Mouse (Mus musculus) left cerebral cortex, adult 11 months (tissue): ENCODE data around the gene Pagr1a.

Source experiments
- DNase-seq: peaks from one replicate; pipeline ENCODE4 v3.0.0; 2022; ENCODE audit warnings: low spot score

Pagr1a gene

DNA sequence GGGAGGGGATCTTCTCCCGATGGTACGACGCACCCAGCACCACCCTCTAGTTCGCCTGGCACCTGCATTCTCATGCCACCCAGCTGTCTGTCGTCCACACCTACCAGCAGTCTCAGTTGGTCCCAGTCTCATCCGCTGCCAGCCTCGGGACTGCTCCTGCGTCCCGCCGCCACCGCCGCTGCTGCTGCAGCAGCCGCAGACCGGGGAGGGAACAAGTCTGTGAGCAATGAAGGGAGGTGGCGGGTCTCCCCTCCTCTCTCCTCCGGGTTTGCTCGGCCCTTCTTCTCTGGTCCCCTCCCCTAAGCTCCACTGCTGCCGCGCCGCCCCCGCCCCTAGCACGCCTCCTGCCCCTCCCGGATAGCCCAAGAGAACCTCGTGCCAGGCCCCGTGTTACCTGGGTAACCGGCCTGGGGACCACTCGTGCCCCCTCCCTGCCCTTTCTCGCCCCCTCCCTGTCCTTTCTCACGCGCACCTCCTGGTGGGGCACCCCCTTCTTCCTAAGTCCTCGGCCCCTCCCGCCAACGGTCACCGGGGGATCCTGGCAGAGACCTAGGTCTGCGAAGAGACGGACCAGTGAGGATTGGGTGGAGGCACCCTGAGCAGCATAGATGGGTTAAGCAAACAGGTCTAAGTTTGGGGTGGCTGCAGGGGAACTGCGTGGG is 3.9 kb upstream of the Pagr1a start, which contains the start of the genes Gm42742 and Prrt2:
Gm42742 (minus strand) TSS at position 197 of the 662 bp plus-strand sequence.
Prrt2 (minus strand) TSS at position 311 of the 662 bp plus-strand sequence.
- no peak for DNase-seq

DNA sequence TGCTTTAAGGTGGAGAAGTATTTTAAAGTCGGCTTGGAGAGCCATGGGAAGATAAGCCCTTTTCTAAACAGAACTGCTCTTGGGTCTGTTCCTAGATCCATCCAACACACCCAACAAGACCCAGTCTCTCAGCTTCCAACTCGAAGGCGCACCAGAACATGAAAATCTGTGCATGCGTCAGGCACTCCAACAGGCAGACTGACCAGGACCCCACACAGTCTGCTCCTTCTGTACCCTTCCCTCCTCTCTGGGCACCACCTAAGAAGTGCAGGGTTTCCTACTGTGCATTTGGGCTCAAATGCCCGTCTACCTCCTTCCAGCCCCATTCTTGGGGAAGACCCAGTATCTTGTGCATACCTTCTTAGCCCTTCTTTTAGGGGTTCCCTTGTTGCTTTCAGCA is 3.3 kb upstream of the Pagr1a start:
- no peak for DNase-seq

DNA sequence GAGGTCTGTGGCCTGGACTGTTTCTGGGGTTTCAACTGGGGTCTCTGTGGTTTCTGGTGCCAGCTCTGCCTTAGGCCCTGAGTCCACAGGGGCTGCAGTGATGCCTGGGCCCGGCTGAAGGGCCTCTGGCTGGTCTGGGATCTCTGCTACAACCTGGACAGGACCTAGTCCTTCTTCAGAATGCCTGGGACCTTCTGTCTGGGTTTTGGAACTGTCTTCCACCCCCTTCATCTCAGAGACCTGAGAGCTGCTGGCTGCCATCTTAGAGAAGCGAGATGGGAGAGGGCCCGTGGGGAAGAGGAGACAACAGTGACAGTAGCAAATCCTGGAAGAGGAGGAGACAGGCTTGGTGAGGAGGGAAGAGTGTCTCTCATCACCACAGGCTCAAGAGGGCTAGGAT is 2.9 kb upstream of the Pagr1a start:
- no peak for DNase-seq

- no peak for DNase-seq
Measured at GRCm38 (mm10) chr7:127019306-127019960, 2.3 kb upstream of the Pagr1a start.

DNA sequence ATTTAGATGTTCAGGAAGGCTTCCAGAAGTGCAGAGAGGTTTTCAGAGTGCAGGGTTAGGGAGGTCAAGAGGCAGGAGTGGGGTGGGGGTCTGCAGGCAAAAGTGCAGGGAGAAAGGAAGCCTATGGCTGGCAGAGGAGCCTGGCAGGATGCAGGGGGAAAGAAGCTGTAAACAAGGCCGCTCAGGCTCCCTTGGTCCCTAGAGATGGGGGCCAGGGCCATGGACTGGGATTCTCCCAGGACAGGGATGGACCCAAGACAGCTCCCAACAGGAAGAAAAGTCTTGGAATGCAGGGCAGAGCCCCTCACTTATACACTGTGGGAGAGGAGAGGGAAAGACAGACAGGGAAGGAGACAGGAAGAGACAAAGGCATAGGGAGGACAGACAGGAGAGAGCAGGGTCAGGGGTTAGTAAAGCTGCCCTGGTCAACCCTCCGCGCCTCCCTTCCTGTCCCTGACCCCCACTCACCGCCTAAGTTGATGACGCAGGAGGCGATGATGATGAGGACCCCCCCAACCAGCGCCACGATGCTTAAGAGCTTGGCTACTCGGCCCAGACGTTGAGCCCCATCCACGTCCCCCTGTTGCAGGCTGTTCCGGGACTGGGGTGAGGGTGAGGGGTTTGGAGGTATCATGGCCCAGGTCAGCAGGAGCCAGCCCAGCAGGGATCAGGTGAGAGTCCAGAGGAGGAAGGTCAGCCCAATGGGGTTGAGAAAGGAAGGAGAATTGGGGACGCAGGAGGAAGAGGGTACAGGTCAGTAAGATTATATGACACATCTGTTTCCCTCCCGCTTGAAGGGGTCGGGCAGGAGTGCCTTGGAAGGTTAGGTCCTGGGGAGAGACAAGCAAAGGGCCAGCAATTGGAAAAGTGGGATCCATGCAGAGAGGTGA is 1.5 kb upstream of the Pagr1a start:
- no peak for DNase-seq

DNA sequence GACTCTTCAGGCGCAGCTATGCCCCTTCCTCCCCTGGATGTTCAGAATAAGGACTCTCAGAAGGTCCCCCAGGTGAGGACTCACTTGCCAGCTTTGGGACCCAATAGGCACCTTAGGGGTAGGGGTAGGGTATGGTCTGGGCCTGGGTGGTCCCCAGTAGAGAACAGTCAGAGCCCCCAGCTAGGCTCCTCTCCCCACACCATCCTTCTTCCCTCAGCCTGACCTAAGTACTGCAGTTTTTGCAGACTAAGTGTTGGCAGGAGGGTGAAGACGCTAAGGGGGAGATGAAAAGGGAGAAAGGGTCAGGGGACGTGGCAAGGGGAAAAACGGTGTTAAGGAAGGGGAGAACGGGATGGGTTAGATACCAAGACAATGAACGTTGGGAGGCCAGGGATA is 796 bp upstream of the Pagr1a start:
- no peak for DNase-seq

DNA sequence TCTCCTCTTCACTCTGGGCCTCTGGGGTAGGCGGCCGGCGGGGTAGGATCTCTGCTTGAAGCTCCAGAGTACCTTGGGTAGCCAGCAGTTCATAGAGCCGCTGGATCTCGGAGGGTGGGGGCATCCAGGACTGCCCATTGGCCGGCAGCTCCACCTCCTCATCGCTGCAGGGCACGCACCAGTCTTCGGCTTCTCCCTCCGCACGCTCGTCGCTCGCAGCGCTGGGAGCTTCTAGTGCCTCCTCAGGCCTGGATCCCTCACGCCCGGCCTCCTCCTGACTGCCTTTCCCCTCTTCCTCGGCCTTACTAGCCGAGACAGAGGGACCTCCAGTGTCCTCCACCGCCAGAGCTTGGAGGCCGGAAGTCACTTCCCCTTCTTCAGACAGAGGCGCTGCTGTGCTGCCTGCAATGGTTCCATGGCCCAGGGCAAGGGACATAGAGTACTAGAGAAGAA is 640 bp downstream of the Pagr1a start:
- no peak for DNase-seq

- DNase-seq = no peak
Measured at GRCm38 (mm10) chr7:127016481-127016485, 869 bp downstream of the Pagr1a start, which contains the start of gene Pagr1b. Gene Pagr1b (minus strand): TSS chr7:127016484.

- DNase-seq = no peak
Measured at GRCm38 (mm10) chr7:127016081-127016480, 1.1 kb downstream of the Pagr1a start.

DNA sequence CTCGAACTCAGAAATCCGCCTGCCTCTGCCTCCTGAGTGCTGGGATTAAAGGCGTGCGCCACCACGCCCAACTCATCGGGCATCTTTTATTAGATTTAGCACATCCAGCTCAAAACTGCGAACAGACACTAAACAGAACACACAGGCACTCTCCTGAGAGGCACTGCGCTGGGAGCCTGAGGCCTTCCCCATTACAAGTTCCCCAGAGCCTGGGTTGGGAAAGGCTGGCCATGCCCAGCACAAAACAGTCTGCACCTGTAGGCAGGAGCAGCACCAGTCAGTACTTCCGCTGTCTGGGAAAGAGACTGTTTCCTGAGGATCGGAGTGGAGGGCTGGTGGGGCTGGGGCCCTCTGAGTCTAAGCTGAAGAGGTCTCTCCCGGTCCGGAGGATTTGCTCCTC is 2.2 kb downstream of the Pagr1a start:
- DNase-seq = no peak

- DNase-seq = no peak
Measured at GRCm38 (mm10) chr7:127014320-127014719, 2.8 kb downstream of the Pagr1a start, which contains the start of gene Mvp. Gene Mvp (minus strand): TSS chr7:127014621.

DNA sequence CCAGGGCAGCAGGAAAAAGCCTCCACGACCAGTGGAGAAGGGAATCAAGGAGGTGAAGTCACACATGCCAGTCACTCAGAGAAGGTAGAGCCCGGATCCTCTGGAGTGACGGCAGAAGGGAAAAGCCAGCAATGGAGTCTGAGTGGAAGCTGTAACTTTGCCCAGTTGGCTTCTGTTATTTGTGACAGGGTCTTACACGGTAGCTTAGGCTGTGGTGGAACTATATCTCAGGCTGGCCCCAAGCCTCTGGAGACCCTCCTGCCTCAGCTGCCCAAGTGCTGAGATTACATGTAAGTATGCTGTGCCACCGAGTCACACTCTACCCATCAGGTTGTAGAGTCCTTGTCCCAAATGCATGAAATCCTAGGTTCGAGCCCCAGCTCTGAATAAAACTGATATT is 3.8 kb downstream of the Pagr1a start:
- DNase-seq = no peak

GRCm38 (mm10) chr7:127012845-127013244 is 4.3 kb downstream of the Pagr1a start:
- no peak for DNase-seq

- DNase-seq = no peak
Measured at GRCm38 (mm10) chr7:127012374-127012773, 4.8 kb downstream of the Pagr1a start.

DNA sequence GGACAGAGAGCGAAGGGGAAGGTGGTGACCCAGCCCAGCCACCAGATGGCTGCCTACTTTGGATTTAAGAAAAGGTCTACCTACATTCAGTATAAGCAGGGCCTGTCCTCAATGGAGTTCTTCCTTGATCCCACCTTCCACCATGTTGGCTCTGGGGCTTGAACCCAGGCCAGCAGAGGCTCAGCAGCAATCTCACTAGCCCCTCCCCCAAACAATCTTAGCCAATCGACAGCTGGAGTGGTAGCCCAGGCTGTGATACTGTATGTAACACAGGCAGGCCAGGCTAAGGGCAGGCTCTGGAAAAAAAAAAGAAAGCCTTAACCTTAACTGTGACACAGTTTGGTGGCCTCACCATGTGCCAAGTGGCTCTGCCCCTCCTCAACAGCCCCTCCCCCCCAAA is 5.4 kb downstream of the Pagr1a start:
- no peak for DNase-seq

- no peak for DNase-seq
Measured at GRCm38 (mm10) chr7:127011051-127011450, 6.1 kb downstream of the Pagr1a start.

- no peak for DNase-seq
Measured at GRCm38 (mm10) chr7:127009307-127010085, 7.7 kb downstream of the Pagr1a start.

- peak; percentile 75 for DNase-seq
Measured at GRCm38 (mm10) chr7:127008239-127009019, 8.7 kb downstream of the Pagr1a start.

DNA sequence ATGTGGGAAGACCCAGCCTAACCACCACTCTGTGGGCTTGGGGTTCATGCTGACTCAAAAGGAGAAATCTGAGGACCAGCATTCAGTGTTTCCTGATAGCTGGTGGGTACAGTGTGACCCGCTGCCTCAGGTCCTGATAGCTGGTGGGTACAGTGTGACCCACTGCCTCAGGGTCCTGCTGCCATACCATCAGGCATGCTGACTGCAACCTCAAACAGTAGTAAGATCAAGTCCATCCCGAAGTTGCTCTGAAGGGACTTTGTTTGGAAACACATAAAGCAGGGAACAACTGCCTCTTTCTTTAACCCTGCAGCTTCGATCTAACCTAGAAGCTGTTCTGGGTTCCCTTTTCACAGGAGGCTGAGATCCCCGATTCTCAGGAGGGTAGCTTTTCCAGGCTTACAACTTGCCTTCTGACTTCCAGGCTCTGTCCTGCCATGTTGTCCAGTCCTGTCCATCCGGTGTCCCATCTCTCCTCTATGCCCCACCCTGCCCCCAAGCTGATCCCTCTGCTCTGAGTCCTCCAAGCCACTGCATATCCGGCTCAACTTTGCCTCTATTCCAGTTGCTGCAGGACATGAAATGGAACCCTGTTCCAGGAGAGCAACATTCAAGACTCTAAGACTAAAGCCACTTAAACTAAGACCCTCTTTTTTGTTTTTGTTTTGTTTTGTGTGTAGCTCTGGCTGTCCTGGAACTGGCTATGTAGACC is 9.7 kb downstream of the Pagr1a start:
- DNase-seq = no peak

DNA sequence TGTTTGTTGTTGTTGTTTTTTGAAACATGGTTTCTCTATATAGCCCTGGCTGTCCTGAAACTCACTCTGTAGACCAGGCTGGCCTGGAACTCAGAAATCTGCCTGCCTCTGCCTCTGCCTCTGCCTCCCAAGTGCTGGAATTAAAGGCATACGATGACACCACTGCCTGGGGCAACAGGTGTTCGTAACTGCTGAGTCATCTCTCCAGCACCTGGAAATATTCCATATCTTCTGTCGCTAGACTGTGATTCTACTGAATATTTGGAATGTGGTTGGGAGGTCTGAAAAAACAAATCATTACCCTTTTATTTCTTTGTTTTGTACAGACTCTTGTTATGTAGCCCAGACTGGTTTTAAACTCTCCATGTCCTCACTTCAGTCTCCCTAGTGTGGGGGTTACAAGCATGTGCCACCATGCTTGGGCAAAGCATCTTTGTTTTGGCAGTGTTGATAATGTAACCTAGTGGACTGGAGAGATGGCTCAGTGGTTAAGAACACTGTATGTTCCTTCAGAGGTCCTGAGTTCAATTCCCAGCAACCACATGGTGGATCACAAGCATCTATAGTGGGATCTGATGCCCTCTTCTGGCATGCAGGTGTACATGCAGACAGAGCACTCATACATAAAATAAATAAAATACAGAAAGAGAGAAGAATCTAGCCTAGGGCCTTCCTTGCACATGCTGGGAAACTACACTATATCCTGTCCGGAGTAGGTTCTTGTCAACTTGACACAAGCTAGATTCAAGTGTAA is 12.9 kb downstream of the Pagr1a start:
- no peak for DNase-seq
